Mouse (Mus musculus): ENCODE results near the gene Arhgap5. TPM values are rescaled to one million over a fixed set of nuclear protein-coding genes. Genes with fewer than 3 reads are reported as not detected.
A peak's percentile ranks its signal among the peaks of the same experiment; 100 is the strongest.
"Not testable (repeated sequence)": the region's sequence is repeated elsewhere in the genome, so short reads cannot be mapped to it uniquely, and the experiment has no call there.

Arhgap5 gene
- polyA plus RNA-seq, 1 experiment from 2014 or later, result 15.1 TPM

DNA sequence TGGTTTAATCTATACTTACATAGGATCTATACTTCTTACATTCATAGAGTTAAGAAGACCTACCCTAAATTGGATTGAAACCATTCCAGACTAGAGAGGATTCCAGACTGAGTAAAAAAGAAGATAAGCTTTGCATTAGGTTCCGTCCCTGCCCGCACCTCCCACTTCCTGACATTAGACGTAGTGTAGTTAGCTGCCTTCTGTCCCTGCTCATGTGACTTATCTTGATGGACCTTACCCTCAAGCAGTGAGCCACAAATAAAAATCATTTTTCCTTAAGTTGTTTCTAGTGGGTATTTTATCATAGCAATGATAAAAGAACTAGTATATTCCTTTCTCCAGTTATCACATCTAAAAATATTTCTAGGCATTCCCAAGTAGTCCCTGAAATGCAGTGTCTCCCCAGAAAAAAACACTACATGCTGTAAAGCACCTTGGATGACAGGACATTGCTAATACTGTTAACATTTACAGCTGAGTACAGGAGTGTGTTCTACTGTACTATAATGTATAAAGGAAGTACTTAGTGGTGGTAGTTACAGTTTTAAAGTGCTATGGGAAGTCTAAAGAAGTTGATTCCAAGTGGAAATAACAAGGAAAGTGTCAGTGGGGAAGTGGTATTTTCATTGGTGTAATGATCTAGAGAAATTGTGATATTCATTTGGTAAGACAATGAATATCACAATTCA, 51.6 kb downstream of the Arhgap5 start:
- Histone ChIP-seq H3K27me3 (ENCODE audit: insufficient read depth, low read length) (no peaks in the 10 kb centered on the region), H3K9me3 (ENCODE audit: low read length) (no peaks in the 10 kb centered on the region), H3K4me2 (ENCODE audit: low read depth, low read length) (no peak overlapping the region), H3K27ac (ENCODE audit: low read depth) (no peak overlapping the region), H3K4me1 (ENCODE audit: insufficient read depth) (no peaks in the 10 kb centered on the region), H3K4me3 (ENCODE audit: low read depth, low read length) (no peak overlapping the region), H3K36me3 (replicated peaks; ENCODE audit: insufficient read depth, low read length) (no peaks in the 10 kb centered on the region), H3K9ac (replicated peaks) (no peak overlapping the region)
- TF ChIP-seq CTCF (IDR thresholded peaks at IDR 0.05; ENCODE audit: low read depth) (no peak), EP300 (IDR thresholded peaks at IDR 0.05; ENCODE audit: low read depth) (no peak)
- no peak for DNase-seq
- no peak for ATAC-seq
- 26% methylated on average over 3 of the region's 3 CpGs for WGBS (ENCODE audit: insufficient replicate concordance)

DNA sequence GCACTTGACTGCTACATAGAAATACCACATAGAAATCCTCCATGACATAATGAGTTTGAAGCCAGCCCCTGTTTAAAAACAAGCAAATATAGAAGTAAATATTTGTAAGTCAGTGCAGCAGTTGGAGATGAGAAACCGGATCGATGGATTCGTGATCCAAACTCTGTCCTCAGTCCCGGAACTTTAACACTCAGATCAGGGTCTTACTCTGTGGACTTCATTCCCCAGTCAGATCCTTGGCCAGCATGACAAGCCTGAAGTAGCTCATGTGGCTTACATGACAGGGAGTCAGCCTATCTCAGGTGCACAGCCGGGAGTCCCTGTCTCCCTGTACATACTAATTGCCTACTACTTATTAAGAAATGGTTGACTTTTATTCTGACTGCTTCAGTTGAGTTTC, 61.9 kb downstream of the Arhgap5 start:
- 84% methylated on average over 5 of the region's 5 CpGs for WGBS (ENCODE audit: insufficient replicate concordance)
- TF ChIP-seq CTCF (IDR thresholded peaks at IDR 0.05; ENCODE audit: low read depth) (no peak), EP300 (IDR thresholded peaks at IDR 0.05; ENCODE audit: low read depth) (no peak)
- peaks cover 6% of the 10 kb centered on the region; the same call in 1 of the 2 replicates for H3K36me3 ChIP-seq (replicated peaks; ENCODE audit: insufficient read depth, low read length)
- ATAC-seq, result no peak
- no peaks in the 10 kb centered on the region for H3K27me3 ChIP-seq (ENCODE audit: insufficient read depth, low read length)
- no peaks in the 10 kb centered on the region for H3K4me1 ChIP-seq (ENCODE audit: insufficient read depth)
- H3K9ac ChIP-seq (replicated peaks), result no peak overlapping the region
- no peak for DNase-seq
- no peak overlapping the region for H3K4me3 ChIP-seq (ENCODE audit: low read depth, low read length)
- H3K4me2 ChIP-seq (ENCODE audit: low read depth, low read length), result no peak overlapping the region
- H3K27ac ChIP-seq (ENCODE audit: low read depth), result no peak overlapping the region
- H3K9me3 ChIP-seq (ENCODE audit: low read length), result no peaks in the 10 kb centered on the region

- H3K4me2 ChIP-seq (ENCODE audit: low read depth, low read length), result no peak overlapping the region
- peak; percentile 95 for ATAC-seq
These were observed 69.6 kb downstream of the Arhgap5 start for GRCm38 (mm10) chr12:52573371-52573770.

DNA sequence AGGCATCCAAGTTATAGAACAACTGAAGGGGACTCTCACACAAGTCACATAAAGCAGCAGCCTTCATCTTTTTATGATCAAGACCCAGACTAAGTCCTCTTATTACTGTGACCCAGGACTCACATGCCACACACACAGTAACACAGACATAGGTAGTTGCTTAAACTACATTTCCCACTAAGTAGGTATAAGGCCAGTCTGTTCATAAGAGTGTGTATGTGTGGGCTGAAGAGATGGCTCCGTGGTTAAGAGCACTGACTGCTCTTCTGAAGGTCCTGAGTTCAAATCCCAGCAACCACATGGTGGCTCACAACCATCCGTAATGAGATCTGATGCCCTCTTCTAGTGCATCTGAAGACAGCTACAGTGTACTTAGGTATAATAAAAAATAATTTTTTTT, 82.7 kb downstream of the Arhgap5 start:
- not testable (repeated sequence) for H3K9ac ChIP-seq (replicated peaks); H3K27me3 ChIP-seq (ENCODE audit: insufficient read depth, low read length); H3K27ac ChIP-seq (ENCODE audit: low read depth); H3K36me3 ChIP-seq (replicated peaks; ENCODE audit: insufficient read depth, low read length); H3K4me2 ChIP-seq (ENCODE audit: low read depth, low read length); ATAC-seq; H3K9me3 ChIP-seq (ENCODE audit: low read length); H3K4me1 ChIP-seq (ENCODE audit: insufficient read depth); H3K4me3 ChIP-seq (ENCODE audit: low read depth, low read length); DNase-seq
- 77% methylated on average over 1 of the region's 2 CpGs for WGBS (ENCODE audit: insufficient replicate concordance)

More at GRCm38 (mm10) chr12:52573371-52573770, 69.6 kb downstream of the Arhgap5 start:
- H3K27me3 ChIP-seq (ENCODE audit: insufficient read depth, low read length), result no peaks in the 10 kb centered on the region
- DNase-seq, result no peak
- H3K4me3 ChIP-seq (ENCODE audit: low read depth, low read length), result no peak overlapping the region
- TF ChIP-seq CTCF (IDR thresholded peaks at IDR 0.05; ENCODE audit: low read depth), result no peak
- TF ChIP-seq EP300 (IDR thresholded peaks at IDR 0.05; ENCODE audit: low read depth), result peak; percentile 22; the same call in 1 of the 2 replicates
- H3K36me3 ChIP-seq (replicated peaks; ENCODE audit: insufficient read depth, low read length), result no peaks in the 10 kb centered on the region
- no peaks in the 10 kb centered on the region for H3K4me1 ChIP-seq (ENCODE audit: insufficient read depth)
- H3K9me3 ChIP-seq (ENCODE audit: low read length), result no peaks in the 10 kb centered on the region
- peak overlapping the region; percentile 63 for H3K27ac ChIP-seq (ENCODE audit: low read depth)
- H3K9ac ChIP-seq (replicated peaks), result no peak overlapping the region
- 61% methylated on average over 2 of the region's 2 CpGs for WGBS (ENCODE audit: insufficient replicate concordance)

GRCm38 (mm10) chr12:52587473-52588010, 83.8 kb downstream of the Arhgap5 start:
- 65% methylated on average over 2 of the region's 2 CpGs for WGBS (ENCODE audit: insufficient replicate concordance)
- TF ChIP-seq EP300 (IDR thresholded peaks at IDR 0.05; ENCODE audit: low read depth) (no peak), CTCF (IDR thresholded peaks at IDR 0.05; ENCODE audit: low read depth) (no peak)
- H3K27me3 ChIP-seq (ENCODE audit: insufficient read depth, low read length), result no peaks in the 10 kb centered on the region
- no peaks in the 10 kb centered on the region for H3K4me1 ChIP-seq (ENCODE audit: insufficient read depth)
- no peak overlapping the region for H3K4me2 ChIP-seq (ENCODE audit: low read depth, low read length)
- no peak overlapping the region for H3K4me3 ChIP-seq (ENCODE audit: low read depth, low read length)
- no peak overlapping the region for H3K9ac ChIP-seq (replicated peaks)
- DNase-seq (no peak), ATAC-seq (no peak)
- no peaks in the 10 kb centered on the region for H3K36me3 ChIP-seq (replicated peaks; ENCODE audit: insufficient read depth, low read length)
- no peak overlapping the region for H3K27ac ChIP-seq (ENCODE audit: low read depth)
- H3K9me3 ChIP-seq (ENCODE audit: low read length), result no peaks in the 10 kb centered on the region

- Histone ChIP-seq H3K4me2 (ENCODE audit: low read depth, low read length) (no peak overlapping the region), H3K4me3 (ENCODE audit: low read depth, low read length) (no peak overlapping the region), H3K9me3 (ENCODE audit: low read length) (no peaks in the 10 kb centered on the region), H3K36me3 (replicated peaks; ENCODE audit: insufficient read depth, low read length) (no peaks in the 10 kb centered on the region), H3K4me1 (ENCODE audit: insufficient read depth) (no peaks in the 10 kb centered on the region), H3K27me3 (ENCODE audit: insufficient read depth, low read length) (no peaks in the 10 kb centered on the region), H3K9ac (replicated peaks) (no peak overlapping the region), H3K27ac (ENCODE audit: low read depth) (no peak overlapping the region)
- ATAC-seq (no peak), DNase-seq (no peak)
- TF ChIP-seq EP300 (IDR thresholded peaks at IDR 0.05; ENCODE audit: low read depth) (no peak), CTCF (IDR thresholded peaks at IDR 0.05; ENCODE audit: low read depth) (no peak)
- 69% methylated on average over 7 of the region's 7 CpGs for WGBS (ENCODE audit: insufficient replicate concordance)
These were observed 91.8 kb downstream of the Arhgap5 start for GRCm38 (mm10) chr12:52595389-52596185.
